ENCODE assay signal across 8 mouse cellular contexts in the genomic region with DNA sequence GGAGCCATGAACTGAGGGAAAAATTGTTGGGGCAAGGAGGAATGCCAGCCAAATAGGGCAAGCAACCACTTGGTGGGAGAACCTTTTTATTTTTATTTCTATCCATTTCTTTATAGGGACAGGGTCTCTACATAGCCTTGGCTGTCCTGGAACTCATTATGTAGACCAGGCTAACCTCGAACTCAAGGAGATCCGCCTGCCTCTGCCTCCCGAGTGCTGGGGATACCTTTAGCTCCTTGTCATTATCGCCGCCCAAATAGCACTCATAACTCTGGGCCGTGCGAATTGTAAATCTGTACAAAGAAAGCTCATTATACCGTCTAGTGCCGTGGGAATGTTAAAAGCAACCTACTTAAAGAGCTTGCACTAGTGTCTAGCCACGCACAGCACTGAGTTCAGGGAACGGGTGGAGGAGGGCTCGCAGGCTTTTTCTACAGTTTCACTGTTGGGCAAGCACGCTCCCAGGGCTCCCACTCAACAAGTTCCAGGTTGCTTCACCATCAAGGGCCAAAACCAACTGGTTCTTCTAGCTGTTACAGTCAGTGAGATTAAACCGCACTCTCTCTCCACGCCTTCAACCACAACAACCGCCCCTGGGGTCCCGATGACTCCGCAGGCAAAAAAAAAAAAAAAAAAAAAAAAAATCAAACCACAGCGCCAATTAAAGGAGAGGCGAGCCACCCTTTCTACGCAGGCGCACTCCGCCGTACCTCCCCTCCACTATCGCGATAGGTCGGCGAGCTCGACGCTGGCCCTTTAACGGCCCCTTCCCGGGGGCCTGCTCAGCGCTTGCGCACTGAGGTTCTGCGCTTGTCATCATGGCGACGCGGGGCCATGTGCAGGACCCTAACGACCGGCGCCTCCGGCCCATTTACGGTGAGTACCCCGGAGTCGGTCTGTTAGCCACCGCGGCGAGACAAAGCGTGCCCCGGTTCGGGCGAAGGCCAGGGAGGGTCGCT. TPM values are rescaled to one million over a fixed set of nuclear protein-coding genes. Genes with fewer than 3 reads are reported as not detected.
DNase-seq lines count a peak whose midpoint lies in the region; ATAC-seq and TF ChIP-seq lines count a peak whose summit lies in the region.

A gene (plus strand): TSS at position 750 of the 959 bp plus-strand sequence.

- no peaks in the 10 kb centered on the region for H3K9me3 ChIP-seq in E14TG2a.4 (ENCODE audit: low read length)
- no peaks in the 10 kb centered on the region for H3K9me3 ChIP-seq in forebrain, embryonic 12.5 days
- no peaks in the 10 kb centered on the region for H3K9me3 ChIP-seq in heart, postnatal 0 days (replicated peaks; ENCODE audit: control insufficient read depth, low read length)
- H3K9me3 ChIP-seq in liver, embryonic 16.5 days (replicated peaks; ENCODE audit: control insufficient read depth, low read length): no peaks in the 10 kb centered on the region
- no peaks in the 10 kb centered on the region for H3K9me3 ChIP-seq in neural tube, embryonic 13.5 days

- TF ChIP-seq CTCF in E14TG2a.4 (conservative IDR thresholded peaks at IDR 0.05; ENCODE audit: low read length): no peak
- TF ChIP-seq CTCF in heart, postnatal 0 days (IDR thresholded peaks at IDR 0.05; ENCODE audit: low read depth): no peak
- TF ChIP-seq CTCF in testis, adult 2 months (IDR thresholded peaks at IDR 0.05; ENCODE audit: control insufficient read depth, insufficient read depth, insufficient replicate concordance, low read depth, low read length): no peak

- DNase-seq in c-Kit-positive CD71-positive TER-119-positive erythroid progenitor cells, embryonic 14.5 days (ENCODE audit: low spot score): peak; percentile 96
- peak; percentile 98 for DNase-seq in heart, postnatal 0 days (ENCODE audit: low spot score)
- DNase-seq in kidney, postnatal 4 days: peak; percentile 98

- H3K36me3 ChIP-seq in E14TG2a.4 (ENCODE audit: insufficient read depth, low read length): peaks cover 33% of the 10 kb centered on the region
- H3K36me3 ChIP-seq in forebrain, embryonic 12.5 days (replicated peaks): 0 out of 2 replicates have a peak, but pooled peaks cover 8% of the 10 kb centered on the region
- H3K36me3 ChIP-seq in heart, postnatal 0 days (replicated peaks; ENCODE audit: control insufficient read depth, insufficient read depth, low read length): no peaks in the 10 kb centered on the region
- H3K36me3 ChIP-seq in liver, embryonic 16.5 days (ENCODE audit: control insufficient read depth, insufficient read depth): no peaks in the 10 kb centered on the region
- peaks cover 10% of the 10 kb centered on the region for H3K36me3 ChIP-seq in neural tube, embryonic 13.5 days
- H3K36me3 ChIP-seq in testis, adult 2 months (ENCODE audit: control insufficient read depth, insufficient read depth, low read length): no peaks in the 10 kb centered on the region; the same call in 1 of the 2 replicates

- TF ChIP-seq POLR2A in testis, adult 2 months (IDR thresholded peaks at IDR 0.05; ENCODE audit: control insufficient read depth, low read depth, low read length): peak; percentile 58; the same call in 1 of the 2 replicates

- 9% methylated on average over 53 of the region's 53 CpGs for WGBS in forebrain, embryonic 12.5 days
- WGBS in heart, postnatal 0 days: 8% methylated on average over 53 of the region's 53 CpGs
- 6% methylated on average over 52 of the region's 53 CpGs for WGBS in liver, embryonic 16.5 days (ENCODE audit: insufficient replicate concordance)
- WGBS in neural tube, embryonic 13.5 days: 10% methylated on average over 53 of the region's 53 CpGs

- H3K27ac ChIP-seq in forebrain, embryonic 12.5 days: peak within 1 kb of the TSS; percentile 86
- peak within 1 kb of the TSS; percentile 84 for H3K27ac ChIP-seq in heart, postnatal 0 days (ENCODE audit: low read depth)
- H3K27ac ChIP-seq in liver, embryonic 16.5 days (ENCODE audit: low read length): peak within 1 kb of the TSS; percentile 86
- H3K27ac ChIP-seq in neural tube, embryonic 13.5 days (replicated peaks): peak within 1 kb of the TSS; percentile 83
- H3K27ac ChIP-seq in testis, adult 2 months (ENCODE audit: control insufficient read depth, insufficient read depth, low read depth, low read length): peak within 1 kb of the TSS; percentile 95

- peak within 1 kb of the TSS; percentile 95 for H3K4me3 ChIP-seq in E14TG2a.4 (replicated peaks; ENCODE audit: low read length)
- peak within 1 kb of the TSS; percentile 98 for H3K4me3 ChIP-seq in forebrain, embryonic 12.5 days (replicated peaks)
- H3K4me3 ChIP-seq in heart, postnatal 0 days (ENCODE audit: low read depth, low read length): peak within 1 kb of the TSS; percentile 98
- peak within 1 kb of the TSS; percentile 93 for H3K4me3 ChIP-seq in liver, embryonic 16.5 days (ENCODE audit: low read depth, low read length)
- peak within 1 kb of the TSS; percentile 96 for H3K4me3 ChIP-seq in neural tube, embryonic 13.5 days
- peak within 1 kb of the TSS; percentile 87 for H3K4me3 ChIP-seq in testis, adult 2 months (ENCODE audit: control insufficient read depth, low read depth, low read length)

- peak; percentile 47; the same call in 1 of the 2 replicates for TF ChIP-seq EP300 in heart, postnatal 0 days (IDR thresholded peaks at IDR 0.05; ENCODE audit: low read depth)

- peak; percentile 97 for ATAC-seq in forebrain, embryonic 12.5 days (ENCODE audit: low FRiP score)
- ATAC-seq in heart, postnatal 0 days (ENCODE audit: insufficient read depth, low read depth): peak; percentile 97
- ATAC-seq in liver, embryonic 16.5 days (ENCODE audit: low read depth): peak; percentile 96
- peak; percentile 96 for ATAC-seq in neural tube, embryonic 13.5 days (ENCODE audit: low read depth)

- peak within 1 kb of the TSS; percentile 92 for H3K9ac ChIP-seq in forebrain, embryonic 12.5 days
- peak within 1 kb of the TSS; percentile 84 for H3K9ac ChIP-seq in heart, postnatal 0 days (replicated peaks; ENCODE audit: low read depth, low read length)
- H3K9ac ChIP-seq in liver, embryonic 16.5 days (ENCODE audit: low read depth, low read length): peak within 1 kb of the TSS; percentile 84
- peak within 1 kb of the TSS; percentile 91 for H3K9ac ChIP-seq in neural tube, embryonic 13.5 days

- peaks cover 54% of the 10 kb centered on the region for H3K4me1 ChIP-seq in E14TG2a.4 (replicated peaks; ENCODE audit: low read depth, low read length)
- H3K4me1 ChIP-seq in forebrain, embryonic 12.5 days: peaks cover 17% of the 10 kb centered on the region
- H3K4me1 ChIP-seq in heart, postnatal 0 days (ENCODE audit: control insufficient read depth, insufficient read depth): peaks cover 9% of the 10 kb centered on the region
- H3K4me1 ChIP-seq in liver, embryonic 16.5 days (ENCODE audit: control insufficient read depth, low read depth, low read length): peaks cover 33% of the 10 kb centered on the region
- peaks cover 30% of the 10 kb centered on the region for H3K4me1 ChIP-seq in neural tube, embryonic 13.5 days (replicated peaks)
- H3K4me1 ChIP-seq in testis, adult 2 months (ENCODE audit: control insufficient read depth, insufficient read depth, low read length): peaks cover 7% of the 10 kb centered on the region

- no peaks in the 10 kb centered on the region for H3K27me3 ChIP-seq in E14TG2a.4 (ENCODE audit: insufficient read depth, low read length)
- H3K27me3 ChIP-seq in forebrain, embryonic 12.5 days: no peaks in the 10 kb centered on the region
- H3K27me3 ChIP-seq in heart, postnatal 0 days (ENCODE audit: control insufficient read depth, insufficient read depth, low read length): no peaks in the 10 kb centered on the region
- no peaks in the 10 kb centered on the region for H3K27me3 ChIP-seq in liver, embryonic 16.5 days (ENCODE audit: control insufficient read depth, insufficient read depth, low read depth, low read length)
- H3K27me3 ChIP-seq in neural tube, embryonic 13.5 days: no peaks in the 10 kb centered on the region
- H3K27me3 ChIP-seq in testis, adult 2 months (ENCODE audit: control insufficient read depth, insufficient read depth, low read length): no peaks in the 10 kb centered on the region

- H3K4me2 ChIP-seq in forebrain, embryonic 12.5 days: peak within 1 kb of the TSS; percentile 95
- H3K4me2 ChIP-seq in heart, postnatal 0 days (ENCODE audit: low read depth, low read length): peak within 1 kb of the TSS; percentile 100
- peak within 1 kb of the TSS; percentile 97 for H3K4me2 ChIP-seq in liver, embryonic 16.5 days (ENCODE audit: low read depth, low read length)
- H3K4me2 ChIP-seq in neural tube, embryonic 13.5 days: peak within 1 kb of the TSS; percentile 97

RNA-seq across cellular contexts. Expression of the gene that starts here (rescaled TPM):
- polyA plus RNA-seq in forebrain, embryonic 12.5 days (2016; fragmentation: Nextera tagmentation; extraction: Ambion mirVana): 49.3 and 51.4 TPM in 2 replicates
- 15.8 and 16.6 TPM in 2 replicates for total RNA-seq in heart, postnatal 0 days (2014; rRNA removed; ENCODE audit: low replicate concordance)
- 19.9 and 21.4 TPM in 2 replicates for polyA plus RNA-seq in heart, postnatal 0 days (2015; fragmentation: Nextera tagmentation; extraction: Ambion mirVana)
- 16.8 and 19.0 TPM in 2 replicates for polyA plus RNA-seq in liver, embryonic 16.5 days (2015; fragmentation: Nextera tagmentation; extraction: Ambion mirVana)
- polyA plus RNA-seq in neural tube, embryonic 13.5 days (2015; fragmentation: Nextera tagmentation; extraction: Ambion mirVana): 46.7 and 53.9 TPM in 2 replicates
- 26.4 and 27.7 TPM in 2 replicates for polyA plus RNA-seq in testis, adult 2 months (2012; rRNA removed)

Comparison
In these comparisons a context has a peak if more than half of its experiments do, and no peak if none do; other contexts are left out.
1. Peak in every context shown above with its lines: DNase-seq, ATAC-seq, H3K4me3 ChIP-seq and H3K27ac ChIP-seq.